Mouse (Mus musculus): Measurements from ENCODE around the gene Pim3. TPM values are rescaled to one million over a fixed set of nuclear protein-coding genes. Genes with fewer than 3 reads are reported as not detected.
A peak's percentile ranks its signal among the peaks of the same experiment; 100 is the strongest.

The Pim3 gene
- polyA plus RNA-seq, 1 experiment: 78.5 TPM

GRCm38 (mm10) chr15:88819906-88820303, 42.1 kb upstream of the Pim3 start:
- WGBS: under 1% methylated on average over 23 of the region's 23 CpGs
- Histone ChIP-seq H3K27me3 (replicated peaks; ENCODE audit: control insufficient read depth, insufficient read depth, low read length) (no peaks in the 10 kb centered on the region), H3K36me3 (ENCODE audit: control insufficient read depth, insufficient read depth, low read length) (no peaks in the 10 kb centered on the region; the same call in 1 of the 2 replicates), H3K4me3 (ENCODE audit: insufficient read depth, low read depth, low read length) (peak overlapping the region; percentile 83), H3K4me1 (ENCODE audit: control insufficient read depth, insufficient read depth, low read length) (peaks cover 5% of the 10 kb centered on the region; the same call in 1 of the 2 replicates), H3K27ac (ENCODE audit: insufficient read depth, low read depth, low read length) (no peak overlapping the region)
- TF ChIP-seq POLR2A (IDR thresholded peaks at IDR 0.05; ENCODE audit: low read depth, low read length) (no peak), CTCF (conservative IDR thresholded peaks at IDR 0.05; ENCODE audit: insufficient read depth, insufficient read length, low read depth, low read length) (no peak)
- no peak for DNase-seq

GRCm38 (mm10) chr15:88821403-88821802, 40.6 kb upstream of the Pim3 start:
- no peak overlapping the region for H3K4me3 ChIP-seq (ENCODE audit: insufficient read depth, low read depth, low read length)
- WGBS: 50% methylated on average over 7 of the region's 7 CpGs

GRCm38 (mm10) chr15:88822513-88822912, 39.5 kb upstream of the Pim3 start:
- TF ChIP-seq POLR2A (IDR thresholded peaks at IDR 0.05; ENCODE audit: low read depth, low read length): no peak
- TF ChIP-seq CTCF (conservative IDR thresholded peaks at IDR 0.05; ENCODE audit: insufficient read depth, insufficient read length, low read depth, low read length): no peak
- no peak overlapping the region for H3K4me3 ChIP-seq (ENCODE audit: insufficient read depth, low read depth, low read length)
- peaks cover 5% of the 10 kb centered on the region; the same call in 1 of the 2 replicates for H3K4me1 ChIP-seq (ENCODE audit: control insufficient read depth, insufficient read depth, low read length)
- H3K27ac ChIP-seq (ENCODE audit: insufficient read depth, low read depth, low read length): no peak overlapping the region
- WGBS: 86% methylated on average over 7 of the region's 7 CpGs
- no peaks in the 10 kb centered on the region for H3K27me3 ChIP-seq (replicated peaks; ENCODE audit: control insufficient read depth, insufficient read depth, low read length)
- no peak for DNase-seq
- H3K36me3 ChIP-seq (ENCODE audit: control insufficient read depth, insufficient read depth, low read length): no peaks in the 10 kb centered on the region

More at GRCm38 (mm10) chr15:88821403-88821802, 40.6 kb upstream of the Pim3 start:
- no peak for DNase-seq
- Histone ChIP-seq H3K36me3 (ENCODE audit: control insufficient read depth, insufficient read depth, low read length) (no peaks in the 10 kb centered on the region), H3K27ac (ENCODE audit: insufficient read depth, low read depth, low read length) (no peak overlapping the region), H3K4me1 (ENCODE audit: control insufficient read depth, insufficient read depth, low read length) (peaks cover 5% of the 10 kb centered on the region; the same call in 1 of the 2 replicates), H3K27me3 (replicated peaks; ENCODE audit: control insufficient read depth, insufficient read depth, low read length) (no peaks in the 10 kb centered on the region)
- TF ChIP-seq CTCF (conservative IDR thresholded peaks at IDR 0.05; ENCODE audit: insufficient read depth, insufficient read length, low read depth, low read length) (no peak), POLR2A (IDR thresholded peaks at IDR 0.05; ENCODE audit: low read depth, low read length) (no peak)

- Histone ChIP-seq H3K4me1 (ENCODE audit: control insufficient read depth, insufficient read depth, low read length) (peaks cover 4% of the 10 kb centered on the region; the same call in 1 of the 2 replicates), H3K4me3 (ENCODE audit: insufficient read depth, low read depth, low read length) (no peak overlapping the region), H3K27ac (ENCODE audit: insufficient read depth, low read depth, low read length) (no peak overlapping the region), H3K36me3 (ENCODE audit: control insufficient read depth, insufficient read depth, low read length) (no peaks in the 10 kb centered on the region), H3K27me3 (replicated peaks; ENCODE audit: control insufficient read depth, insufficient read depth, low read length) (no peaks in the 10 kb centered on the region)
- WGBS: 94% methylated on average over 5 of the region's 5 CpGs
- no peak for DNase-seq
- TF ChIP-seq CTCF (conservative IDR thresholded peaks at IDR 0.05; ENCODE audit: insufficient read depth, insufficient read length, low read depth, low read length): no peak
- TF ChIP-seq POLR2A (IDR thresholded peaks at IDR 0.05; ENCODE audit: low read depth, low read length): no peak
Observed at GRCm38 (mm10) chr15:88823376-88823775, 38.6 kb upstream of the Pim3 start.

- no peak for TF ChIP-seq POLR2A (IDR thresholded peaks at IDR 0.05; ENCODE audit: low read depth, low read length)
- TF ChIP-seq CTCF (conservative IDR thresholded peaks at IDR 0.05; ENCODE audit: insufficient read depth, insufficient read length, low read depth, low read length): no peak
- WGBS: 91% methylated on average over 6 of the region's 6 CpGs
- no peaks in the 10 kb centered on the region for H3K36me3 ChIP-seq (ENCODE audit: control insufficient read depth, insufficient read depth, low read length)
- no peak overlapping the region for H3K27ac ChIP-seq (ENCODE audit: insufficient read depth, low read depth, low read length)
- no peak overlapping the region for H3K4me3 ChIP-seq (ENCODE audit: insufficient read depth, low read depth, low read length)
- no peak for DNase-seq
- H3K4me1 ChIP-seq (ENCODE audit: control insufficient read depth, insufficient read depth, low read length): peaks cover 34% of the 10 kb centered on the region
- no peaks in the 10 kb centered on the region for H3K27me3 ChIP-seq (replicated peaks; ENCODE audit: control insufficient read depth, insufficient read depth, low read length)
Observed at GRCm38 (mm10) chr15:88827466-88827865, 34.5 kb upstream of the Pim3 start.

GRCm38 (mm10) chr15:88827991-88828799, 33.8 kb upstream of the Pim3 start:
- H3K4me1 ChIP-seq (ENCODE audit: control insufficient read depth, insufficient read depth, low read length): peaks cover 37% of the 10 kb centered on the region
- TF ChIP-seq CTCF (conservative IDR thresholded peaks at IDR 0.05; ENCODE audit: insufficient read depth, insufficient read length, low read depth, low read length) (peak; percentile 93), POLR2A (IDR thresholded peaks at IDR 0.05; ENCODE audit: low read depth, low read length) (no peak)
- 17% methylated on average over 9 of the region's 9 CpGs for WGBS
- H3K27ac ChIP-seq (ENCODE audit: insufficient read depth, low read depth, low read length): no peak overlapping the region
- no peaks in the 10 kb centered on the region for H3K36me3 ChIP-seq (ENCODE audit: control insufficient read depth, insufficient read depth, low read length)
- peak; percentile 90 for DNase-seq
- H3K27me3 ChIP-seq (replicated peaks; ENCODE audit: control insufficient read depth, insufficient read depth, low read length): no peaks in the 10 kb centered on the region
- H3K4me3 ChIP-seq (ENCODE audit: insufficient read depth, low read depth, low read length): no peak overlapping the region
